Mouse (Mus musculus): ENCODE data around the gene Gm3238. TPM values are rescaled to one million over a fixed set of nuclear protein-coding genes. Genes with fewer than 3 reads are reported as not detected.
"Not testable (repeated sequence)": the region's sequence is repeated elsewhere in the genome, so short reads cannot be mapped to it uniquely, and the experiment has no call there.

Gm3238 gene
- polyA plus RNA-seq, 1 experiment from 2014 or later: not detected

- H3K9me3 ChIP-seq; H3K4me2 ChIP-seq; H3K4me3 ChIP-seq; H3K4me1 ChIP-seq (replicated peaks); H3K36me3 ChIP-seq; ATAC-seq (ENCODE audit: low FRiP score); H3K9ac ChIP-seq; H3K27me3 ChIP-seq; H3K27ac ChIP-seq: not testable (repeated sequence)
- WGBS: 80% methylated on average over 1 of the region's 1 CpGs
Measured at GRCm38 (mm10) chr10:77787876-77788275, 16.8 kb upstream of the Gm3238 start, which contains the start of gene Gm7137. Gene Gm7137 (minus strand): TSS chr10:77788200.

GRCm38 (mm10) chr10:77783396-77783795 is 12.3 kb upstream of the Gm3238 start:
- not testable (repeated sequence) for H3K27me3 ChIP-seq; H3K9ac ChIP-seq; H3K4me3 ChIP-seq; H3K36me3 ChIP-seq; H3K9me3 ChIP-seq; H3K4me1 ChIP-seq (replicated peaks); H3K4me2 ChIP-seq; H3K27ac ChIP-seq; ATAC-seq (ENCODE audit: low FRiP score)
- 93% methylated on average over 3 of the region's 3 CpGs for WGBS

- WGBS: 78% methylated on average over 1 of the region's 1 CpGs
- not testable (repeated sequence) for H3K4me1 ChIP-seq (replicated peaks); H3K27me3 ChIP-seq; H3K27ac ChIP-seq; H3K9me3 ChIP-seq; H3K4me3 ChIP-seq; ATAC-seq (ENCODE audit: low FRiP score); H3K9ac ChIP-seq; H3K36me3 ChIP-seq; H3K4me2 ChIP-seq
Measured at GRCm38 (mm10) chr10:77782442-77782841, 11.3 kb upstream of the Gm3238 start, which contains the start of gene Gm3250. Gene Gm3250 (minus strand): TSS chr10:77782542.

GRCm38 (mm10) chr10:77776844-77777243 is 5.7 kb upstream of the Gm3238 start, which contains the start of gene Gm7138:
Gene Gm7138 (minus strand): TSS chr10:77776944.
- ATAC-seq (ENCODE audit: low FRiP score); H3K4me3 ChIP-seq: not testable (repeated sequence)
- WGBS: 70% methylated on average over 1 of the region's 1 CpGs

GRCm38 (mm10) chr10:77772142-77772541 is 1.0 kb upstream of the Gm3238 start:
- 93% methylated on average over 3 of the region's 3 CpGs for WGBS
- H3K36me3 ChIP-seq; H3K4me3 ChIP-seq; H3K9ac ChIP-seq; H3K4me1 ChIP-seq (replicated peaks); H3K9me3 ChIP-seq; ATAC-seq (ENCODE audit: low FRiP score); H3K4me2 ChIP-seq; H3K27me3 ChIP-seq; H3K27ac ChIP-seq: not testable (repeated sequence)

More at GRCm38 (mm10) chr10:77776844-77777243, 5.7 kb upstream of the Gm3238 start, which contains the start of gene Gm7138:
- H3K9ac ChIP-seq; H3K4me2 ChIP-seq; H3K9me3 ChIP-seq; H3K36me3 ChIP-seq; H3K4me1 ChIP-seq (replicated peaks); H3K27me3 ChIP-seq; H3K27ac ChIP-seq: not testable (repeated sequence)

- H3K4me2 ChIP-seq: no peak overlapping the region
- H3K27me3 ChIP-seq: no peaks in the 10 kb centered on the region
- no peak overlapping the region for H3K4me3 ChIP-seq
- H3K9ac ChIP-seq: no peak overlapping the region
- 81% methylated on average over 1 of the region's 1 CpGs for WGBS
- no peaks in the 10 kb centered on the region for H3K36me3 ChIP-seq
- ATAC-seq (ENCODE audit: low FRiP score): no peak
- no peak overlapping the region for H3K27ac ChIP-seq
- H3K4me1 ChIP-seq (replicated peaks): no peaks in the 10 kb centered on the region
- H3K9me3 ChIP-seq: no peaks in the 10 kb centered on the region
Measured at GRCm38 (mm10) chr10:77769727-77770126, 1.4 kb downstream of the Gm3238 start.

GRCm38 (mm10) chr10:77759582-77759981 is 11.5 kb downstream of the Gm3238 start, which contains the start of gene Gm3233:
Gene Gm3233 (minus strand): TSS chr10:77759682.
- ATAC-seq (ENCODE audit: low FRiP score); H3K27me3 ChIP-seq; H3K9ac ChIP-seq; H3K27ac ChIP-seq; H3K36me3 ChIP-seq; H3K4me1 ChIP-seq (replicated peaks); H3K9me3 ChIP-seq; H3K4me2 ChIP-seq; H3K4me3 ChIP-seq: not testable (repeated sequence)
- no CpG with 5 or more reads among the region's 1 CpGs for WGBS

GRCm38 (mm10) chr10:77753448-77753847 is 17.7 kb downstream of the Gm3238 start:
- no peak overlapping the region for H3K9ac ChIP-seq
- no peaks in the 10 kb centered on the region for H3K27me3 ChIP-seq
- ATAC-seq (ENCODE audit: low FRiP score): no peak
- no peaks in the 10 kb centered on the region for H3K36me3 ChIP-seq
- H3K9me3 ChIP-seq: no peaks in the 10 kb centered on the region
- no peak overlapping the region for H3K27ac ChIP-seq
- H3K4me3 ChIP-seq: no peak overlapping the region
- H3K4me1 ChIP-seq (replicated peaks): no peaks in the 10 kb centered on the region
- no peak overlapping the region for H3K4me2 ChIP-seq

GRCm38 (mm10) chr10:77752312-77752711 is 18.8 kb downstream of the Gm3238 start:
- not testable (repeated sequence) for H3K27me3 ChIP-seq; H3K4me1 ChIP-seq (replicated peaks); H3K4me3 ChIP-seq; H3K4me2 ChIP-seq; H3K36me3 ChIP-seq; H3K9ac ChIP-seq; H3K27ac ChIP-seq; H3K9me3 ChIP-seq; ATAC-seq (ENCODE audit: low FRiP score)
- WGBS: 63% methylated on average over 3 of the region's 3 CpGs

GRCm38 (mm10) chr10:77751254-77751653 is 19.9 kb downstream of the Gm3238 start, which contains the start of gene Gm9736:
Gene Gm9736 (minus strand): TSS chr10:77751354.
- H3K9ac ChIP-seq; H3K36me3 ChIP-seq; H3K4me3 ChIP-seq; H3K9me3 ChIP-seq; ATAC-seq (ENCODE audit: low FRiP score); H3K27me3 ChIP-seq; H3K27ac ChIP-seq; H3K4me2 ChIP-seq; H3K4me1 ChIP-seq (replicated peaks): not testable (repeated sequence)
- WGBS: 76% methylated on average over 1 of the region's 1 CpGs

- H3K9me3 ChIP-seq; H3K9ac ChIP-seq; H3K4me2 ChIP-seq; H3K27me3 ChIP-seq; H3K36me3 ChIP-seq; H3K4me3 ChIP-seq; H3K27ac ChIP-seq; ATAC-seq (ENCODE audit: low FRiP score); H3K4me1 ChIP-seq (replicated peaks): not testable (repeated sequence)
- WGBS: 86% methylated on average over 1 of the region's 1 CpGs
Measured at GRCm38 (mm10) chr10:77750686-77751085, 20.4 kb downstream of the Gm3238 start.

GRCm38 (mm10) chr10:77741924-77742688 is 29.0 kb downstream of the Gm3238 start, which contains the start of gene Gm18596:
Gene Gm18596 (minus strand): TSS chr10:77742638.
- 0 out of 2 replicates have a peak within 1 kb of the TSS, but pooled peaks have one; percentile 30 for H3K27ac ChIP-seq
- not testable (repeated sequence) for H3K4me2 ChIP-seq; H3K27me3 ChIP-seq; ATAC-seq (ENCODE audit: low FRiP score); H3K9ac ChIP-seq; H3K4me3 ChIP-seq; H3K4me1 ChIP-seq (replicated peaks); H3K9me3 ChIP-seq; H3K36me3 ChIP-seq
- 51% methylated on average over 5 of the region's 5 CpGs for WGBS

- 96% methylated on average over 4 of the region's 4 CpGs for WGBS
- Histone ChIP-seq H3K27ac (no peak overlapping the region), H3K4me2 (no peak overlapping the region)
Measured at GRCm38 (mm10) chr10:77738929-77739328, 32.2 kb downstream of the Gm3238 start.

More at GRCm38 (mm10) chr10:77738929-77739328, 32.2 kb downstream of the Gm3238 start:
- Histone ChIP-seq H3K4me3 (no peak overlapping the region), H3K4me1 (replicated peaks) (peaks cover 9% of the 10 kb centered on the region; the same call in 1 of the 2 replicates), H3K9me3 (0 out of 2 replicates have a peak, but pooled peaks cover 6% of the 10 kb centered on the region), H3K27me3 (no peaks in the 10 kb centered on the region), H3K36me3 (no peaks in the 10 kb centered on the region), H3K9ac (no peak overlapping the region)
- ATAC-seq (ENCODE audit: low FRiP score): no peak

All from hindbrain, embryonic 13.5 days (tissue).